Mouse (Mus musculus) hematopoietic stem cell, adult 5-6 weeks (primary cell): ENCODE measurements around the gene Prune1. TPM values are rescaled to one million over a fixed set of nuclear protein-coding genes. Genes with fewer than 3 reads are reported as not detected.

ENCODE experiments used
- ATAC-seq, 2 experiments: fragments of 125-278 bp in 1 of 2; replicated peaks in 1 of 2; 2 replicates each; pipeline ENCODE4 v1.8.0; 2016 to 2017; ENCODE audit warnings: inconsistent platforms in 2 of 2, mild to moderate bottlenecking in 2 of 2, moderate number of reproducible peaks in 2 of 2, low read depth in 1 of 2, moderate TSS enrichment in 1 of 2; ENCODE audit not compliant: low FRiP score in 2 of 2, poor library complexity in 2 of 2, severe bottlenecking in 2 of 2, insufficient read depth in 1 of 2, low TSS enrichment in 1 of 2
- total RNA-seq: library from RNA; stranded (forward); fragments of 172-1452, 232-1000 nt; gene quantifications from 2 replicates; pipeline ENCODE4 v1.2.3, GENCODE M21; 2017

The Prune1 gene
- total RNA-seq, 1 experiment from 2014 or later: 9.8 TPM

GRCm38 (mm10) chr3:95208286-95208685, 73.6 kb downstream of the Prune1 start:
- no peak for ATAC-seq

DNA sequence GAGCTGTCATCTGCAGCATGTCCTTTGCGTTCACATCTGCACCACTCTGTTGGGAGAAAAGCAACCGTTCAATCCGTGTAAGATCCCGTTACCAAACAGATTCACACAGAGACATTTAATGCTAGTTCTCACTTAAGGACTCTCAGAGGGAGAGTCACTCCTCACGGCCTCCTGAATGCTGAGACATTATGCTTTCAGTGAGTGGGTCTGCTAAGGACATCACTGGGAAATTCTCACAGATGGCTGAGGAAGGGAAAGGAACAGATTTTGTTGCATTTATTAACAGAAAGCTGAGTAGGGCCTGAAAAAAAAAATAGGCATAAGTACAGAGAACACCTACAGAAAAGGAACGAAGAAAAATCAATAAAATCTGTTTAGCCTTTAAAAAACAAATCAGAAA, 78.0 kb downstream of the Prune1 start:
- ATAC-seq: no peak

Other genes with a start within 250 kb of the Prune1 start
- 164 and 233 TPM in 2 replicates for gene Psmd4, start 239.5 kb downstream of the Prune1 start, total RNA-seq
- 20.9 and 23.1 TPM in 2 replicates for gene Pip5k1a, start 175.1 kb downstream of the Prune1 start, total RNA-seq
- gene Vps72, start 171.1 kb downstream of the Prune1 start, total RNA-seq: 63.2 and 229 TPM in 2 replicates
- gene Tmod4, start 157.6 kb downstream of the Prune1 start, total RNA-seq: 0.63 TPM in 1 of 2 replicates, not detected in the other
- gene Scnm1, start 148.1 kb downstream of the Prune1 start, total RNA-seq: 96.4 and 116 TPM in 2 replicates
- 8.6 and 10.4 TPM in 2 replicates for gene Lysmd1, start 148.0 kb downstream of the Prune1 start, total RNA-seq
- gene Tnfaip8l2, start 139.7 kb downstream of the Prune1 start, total RNA-seq: 15.2 and 16.3 TPM in 2 replicates
- gene Sema6c, start 121.6 kb downstream of the Prune1 start, total RNA-seq: 0.31 and 1.3 TPM in 2 replicates
- 51.7 and 52.8 TPM in 2 replicates for gene Gabpb2, start 64.2 kb downstream of the Prune1 start, total RNA-seq
- 60.3 and 67.5 TPM in 2 replicates for gene Cdc42se1, start 53.3 kb downstream of the Prune1 start, total RNA-seq
- 8.2 and 13.0 TPM in 2 replicates for gene Mllt11, start 49.9 kb downstream of the Prune1 start, total RNA-seq
- gene Gm128, start 40.5 kb downstream of the Prune1 start, total RNA-seq: 1.6 and 2.3 TPM in 2 replicates
- not detected in 2 replicates for gene Bnipl, start 30.9 kb downstream of the Prune1 start, total RNA-seq
- gene Mindy1, start 731 bp downstream of the Prune1 start, total RNA-seq: 42.4 and 45.4 TPM in 2 replicates
- 8.0 and 9.9 TPM in 2 replicates for gene Anxa9, start 25.1 kb upstream of the Prune1 start, total RNA-seq
- gene Cers2, start 32.7 kb upstream of the Prune1 start, total RNA-seq: 103 and 119 TPM in 2 replicates
- 37.0 and 46.7 TPM in 2 replicates for gene Setdb1, start 75.1 kb upstream of the Prune1 start, total RNA-seq
- gene 4930558C23Rik, start 120.8 kb upstream of the Prune1 start, total RNA-seq: not detected in 2 replicates
- 28.8 and 29.3 TPM in 2 replicates for gene Arnt, start 152.3 kb upstream of the Prune1 start, total RNA-seq
- gene Ctsk, start 217.2 kb upstream of the Prune1 start, total RNA-seq: not detected in 2 replicates
- 73.4 and 145 TPM in 2 replicates for gene Ctss, start 244.7 kb upstream of the Prune1 start, total RNA-seq